Mouse (Mus musculus): ENCODE data around the gene Plp2. TPM values are rescaled to one million over a fixed set of nuclear protein-coding genes. Genes with fewer than 3 reads are reported as not detected.

Gene Plp2
- polyA plus RNA-seq, 1 experiment from 2014 or later, result 191 TPM

GRCm38 (mm10) chrX:7679405-7680056, 8.3 kb upstream of the Plp2 start:
- peak overlapping the region; percentile 30 for H3K4me3 ChIP-seq
- no peak overlapping the region for H3K9ac ChIP-seq
- no peaks in the 10 kb centered on the region for H3K36me3 ChIP-seq
- H3K4me2 ChIP-seq, result peak overlapping the region; percentile 54
- WGBS, result 13% methylated on average over 21 of the region's 27 CpGs
- 0 out of 2 replicates have a peak overlapping the region, but pooled peaks have one; percentile 15 for H3K27ac ChIP-seq
- peaks cover 4% of the 10 kb centered on the region; the same call in 1 of the 2 replicates for H3K4me1 ChIP-seq
- no peaks in the 10 kb centered on the region for H3K27me3 ChIP-seq
- ATAC-seq (ENCODE audit: borderline replicate concordance, extremely low read depth, low FRiP score, low TSS enrichment), result peak; percentile 93
- H3K9me3 ChIP-seq, result no peaks in the 10 kb centered on the region

DNA sequence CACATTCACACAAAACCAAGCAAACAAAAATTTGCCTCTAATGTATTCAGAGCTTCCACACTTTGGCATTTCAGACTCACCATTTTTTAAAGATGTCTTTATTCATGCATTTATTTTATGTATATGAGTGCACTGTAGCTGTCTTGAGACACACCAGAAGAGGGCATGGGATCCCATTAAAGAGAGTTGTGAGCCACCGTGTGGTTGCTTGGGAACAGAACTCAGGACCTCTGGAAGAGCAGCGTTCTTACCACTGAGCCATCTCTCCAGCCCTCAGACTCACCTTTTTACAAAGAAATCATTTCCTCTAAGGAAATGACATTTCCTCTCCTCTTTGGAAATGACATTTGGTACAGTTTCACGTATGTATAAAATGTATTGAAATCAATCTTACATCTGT, 7.8 kb upstream of the Plp2 start:
- ATAC-seq (ENCODE audit: borderline replicate concordance, extremely low read depth, low FRiP score, low TSS enrichment), result no peak
- no peaks in the 10 kb centered on the region for H3K36me3 ChIP-seq
- H3K27ac ChIP-seq, result no peak overlapping the region
- H3K9ac ChIP-seq, result no peak overlapping the region
- H3K4me2 ChIP-seq, result no peak overlapping the region; the same call in 1 of the 2 replicates
- WGBS, result 33% methylated on average over 3 of the region's 3 CpGs
- H3K9me3 ChIP-seq, result no peaks in the 10 kb centered on the region
- no peaks in the 10 kb centered on the region for H3K27me3 ChIP-seq
- H3K4me1 ChIP-seq, result peaks cover 10% of the 10 kb centered on the region
- no peak overlapping the region for H3K4me3 ChIP-seq

GRCm38 (mm10) chrX:7675001-7675380, 3.8 kb upstream of the Plp2 start:
- Histone ChIP-seq H3K36me3 (no peaks in the 10 kb centered on the region), H3K4me1 (peaks cover 16% of the 10 kb centered on the region), H3K4me3 (peak overlapping the region; percentile 25), H3K27me3 (no peaks in the 10 kb centered on the region), H3K9ac (peak overlapping the region; percentile 34), H3K9me3 (no peaks in the 10 kb centered on the region), H3K4me2 (peak overlapping the region; percentile 56), H3K27ac (peak overlapping the region; percentile 62)
- 31% methylated on average over 10 of the region's 10 CpGs for WGBS
- ATAC-seq (ENCODE audit: borderline replicate concordance, extremely low read depth, low FRiP score, low TSS enrichment), result no peak

- Histone ChIP-seq H3K27me3 (no peaks in the 10 kb centered on the region), H3K4me2 (peak overlapping the region; percentile 56), H3K4me1 (peaks cover 16% of the 10 kb centered on the region), H3K4me3 (peak overlapping the region; percentile 25), H3K9me3 (no peaks in the 10 kb centered on the region), H3K9ac (peak overlapping the region; percentile 34), H3K27ac (peak overlapping the region; percentile 62), H3K36me3 (no peaks in the 10 kb centered on the region)
- 0 out of 2 replicates have a peak, but pooled peaks have one; percentile 5 for ATAC-seq (ENCODE audit: borderline replicate concordance, extremely low read depth, low FRiP score, low TSS enrichment)
- WGBS, result 28% methylated on average over 28 of the region's 28 CpGs
Measured at GRCm38 (mm10) chrX:7674284-7675000, 3.3 kb upstream of the Plp2 start.

- Histone ChIP-seq H3K27me3 (no peaks in the 10 kb centered on the region), H3K36me3 (no peaks in the 10 kb centered on the region), H3K4me1 (peaks cover 16% of the 10 kb centered on the region), H3K9me3 (no peaks in the 10 kb centered on the region), H3K4me2 (peak overlapping the region; percentile 56), H3K27ac (peak overlapping the region; percentile 62), H3K4me3 (0 out of 2 replicates have a peak overlapping the region, but pooled peaks have one; percentile 25), H3K9ac (peak overlapping the region; percentile 34; the same call in 1 of the 2 replicates)
- WGBS, result 24% methylated on average over 12 of the region's 12 CpGs
- ATAC-seq (ENCODE audit: borderline replicate concordance, extremely low read depth, low FRiP score, low TSS enrichment), result no peak; the same call in 1 of the 2 replicates
Measured at GRCm38 (mm10) chrX:7673578-7674281, 2.5 kb upstream of the Plp2 start.

- Histone ChIP-seq H3K9me3 (no peaks in the 10 kb centered on the region), H3K27ac (no peak overlapping the region), H3K4me1 (peaks cover 16% of the 10 kb centered on the region), H3K27me3 (no peaks in the 10 kb centered on the region), H3K9ac (no peak overlapping the region), H3K4me3 (no peak overlapping the region), H3K36me3 (no peaks in the 10 kb centered on the region; the same call in 1 of the 2 replicates), H3K4me2 (no peak overlapping the region)
- no peak for ATAC-seq (ENCODE audit: borderline replicate concordance, extremely low read depth, low FRiP score, low TSS enrichment)
- WGBS, result 32% methylated on average over 6 of the region's 6 CpGs
Measured at GRCm38 (mm10) chrX:7672739-7673138, 1.5 kb upstream of the Plp2 start.

GRCm38 (mm10) chrX:7670390-7670881, 754 bp downstream of the Plp2 start:
- WGBS, result 12% methylated on average over 12 of the region's 19 CpGs
- H3K36me3 ChIP-seq, result peaks cover 8% of the 10 kb centered on the region; the same call in 1 of the 2 replicates

DNA sequence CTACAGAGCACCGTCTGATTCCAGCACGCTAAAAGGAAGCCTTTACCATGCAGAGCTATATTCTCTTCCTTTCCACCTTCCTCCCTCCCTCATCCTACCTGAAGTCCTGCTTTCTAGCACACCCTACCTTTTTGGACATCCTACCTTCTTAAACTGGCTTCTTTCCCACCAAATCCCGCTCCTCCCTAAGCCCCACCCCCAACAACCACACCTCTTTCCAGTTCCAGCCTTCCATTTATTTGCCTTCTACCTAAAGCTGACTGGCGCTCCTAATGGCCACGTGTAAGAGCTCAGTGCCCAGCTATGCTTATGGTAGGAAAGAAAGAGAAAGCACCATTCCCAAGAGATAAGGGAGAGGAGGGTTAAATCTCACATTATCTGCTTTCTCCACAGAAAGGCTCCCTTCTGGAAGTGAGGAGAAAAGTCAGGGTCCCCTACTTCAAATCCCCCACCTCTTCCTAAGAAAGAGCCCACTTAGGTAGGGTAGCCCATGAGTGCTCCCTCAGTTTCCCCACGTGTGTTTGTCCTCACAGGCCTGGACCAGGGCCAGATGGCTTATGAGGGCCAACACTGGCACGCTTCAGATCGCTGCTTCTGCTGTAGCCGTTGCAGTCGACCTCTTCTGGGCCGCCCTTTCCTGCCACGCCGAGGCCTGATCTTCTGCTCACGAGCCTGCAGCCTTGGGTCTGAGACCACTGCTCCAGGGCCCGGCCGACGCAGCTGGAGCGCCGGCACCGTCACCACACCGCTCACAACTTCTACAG, 5.3 kb downstream of the Plp2 start:
- Histone ChIP-seq H3K36me3 (peaks cover 11% of the 10 kb centered on the region; the same call in 1 of the 2 replicates), H3K27me3 (no peaks in the 10 kb centered on the region), H3K9me3 (no peaks in the 10 kb centered on the region), H3K9ac (no peak overlapping the region), H3K4me2 (no peak overlapping the region), H3K27ac (no peak overlapping the region), H3K4me3 (no peak overlapping the region), H3K4me1 (no peaks in the 10 kb centered on the region)
- 72% methylated on average over 21 of the region's 21 CpGs for WGBS
- ATAC-seq (ENCODE audit: borderline replicate concordance, extremely low read depth, low FRiP score, low TSS enrichment), result no peak

More at GRCm38 (mm10) chrX:7670390-7670881, 754 bp downstream of the Plp2 start:
- H3K4me2 ChIP-seq, result peak overlapping the region; percentile 56
- H3K9me3 ChIP-seq, result no peaks in the 10 kb centered on the region
- no peaks in the 10 kb centered on the region for H3K27me3 ChIP-seq
- H3K27ac ChIP-seq, result peak overlapping the region; percentile 92
- H3K4me1 ChIP-seq, result peaks cover 16% of the 10 kb centered on the region
- peak overlapping the region; percentile 55 for H3K4me3 ChIP-seq
- H3K9ac ChIP-seq, result peak overlapping the region; percentile 50
- peak; percentile 78 for ATAC-seq (ENCODE audit: borderline replicate concordance, extremely low read depth, low FRiP score, low TSS enrichment)

DNA sequence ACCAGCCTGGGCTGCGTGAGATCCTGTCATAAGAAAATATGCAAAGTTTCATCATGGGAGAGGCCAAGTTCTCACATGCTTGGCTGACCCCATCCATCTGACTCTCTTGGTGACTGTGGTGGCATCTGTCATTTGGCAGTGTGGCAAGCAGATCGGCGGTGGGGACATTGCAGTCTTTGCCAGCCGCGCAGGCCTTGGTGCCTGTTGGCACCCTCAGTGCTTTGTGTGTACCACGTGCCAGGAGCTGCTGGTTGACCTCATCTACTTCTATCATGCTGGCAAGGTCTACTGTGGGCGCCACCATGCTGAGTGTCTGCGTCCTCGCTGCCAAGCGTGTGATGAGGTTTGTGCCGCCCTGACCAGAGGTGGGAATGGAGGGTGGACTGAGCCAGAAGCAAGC, 6.4 kb downstream of the Plp2 start:
- WGBS, result 89% methylated on average over 11 of the region's 11 CpGs
- no peaks in the 10 kb centered on the region for H3K27me3 ChIP-seq
- H3K9me3 ChIP-seq, result no peaks in the 10 kb centered on the region
- H3K36me3 ChIP-seq, result peaks cover 11% of the 10 kb centered on the region; the same call in 1 of the 2 replicates
- ATAC-seq (ENCODE audit: borderline replicate concordance, extremely low read depth, low FRiP score, low TSS enrichment), result no peak
- no peak overlapping the region for H3K4me2 ChIP-seq
- H3K27ac ChIP-seq, result no peak overlapping the region
- no peak overlapping the region for H3K9ac ChIP-seq
- no peak overlapping the region for H3K4me3 ChIP-seq
- H3K4me1 ChIP-seq, result no peaks in the 10 kb centered on the region

GRCm38 (mm10) chrX:7662936-7663335, 8.3 kb downstream of the Plp2 start:
- peaks cover 8% of the 10 kb centered on the region for H3K4me1 ChIP-seq
- H3K27me3 ChIP-seq, result no peaks in the 10 kb centered on the region
- peaks cover 11% of the 10 kb centered on the region; the same call in 1 of the 2 replicates for H3K36me3 ChIP-seq
- no peak overlapping the region for H3K4me3 ChIP-seq
- no peak overlapping the region for H3K9ac ChIP-seq
- peak overlapping the region; percentile 63; the same call in 1 of the 2 replicates for H3K27ac ChIP-seq
- H3K4me2 ChIP-seq, result no peak overlapping the region
- 76% methylated on average over 3 of the region's 3 CpGs for WGBS
- no peaks in the 10 kb centered on the region for H3K9me3 ChIP-seq
- no peak for ATAC-seq (ENCODE audit: borderline replicate concordance, extremely low read depth, low FRiP score, low TSS enrichment)

- Histone ChIP-seq H3K4me3 (no peak overlapping the region), H3K27ac (no peak overlapping the region), H3K9me3 (no peaks in the 10 kb centered on the region), H3K36me3 (peaks cover 4% of the 10 kb centered on the region; the same call in 1 of the 2 replicates), H3K27me3 (no peaks in the 10 kb centered on the region), H3K9ac (no peak overlapping the region), H3K4me1 (peaks cover 11% of the 10 kb centered on the region), H3K4me2 (no peak overlapping the region)
- WGBS, result 66% methylated on average over 4 of the region's 4 CpGs
- ATAC-seq (ENCODE audit: borderline replicate concordance, extremely low read depth, low FRiP score, low TSS enrichment), result no peak
Measured at GRCm38 (mm10) chrX:7661086-7661485, 10.1 kb downstream of the Plp2 start.
